ENCODE assay signal across 1 mouse cellular context in the genomic region with DNA sequence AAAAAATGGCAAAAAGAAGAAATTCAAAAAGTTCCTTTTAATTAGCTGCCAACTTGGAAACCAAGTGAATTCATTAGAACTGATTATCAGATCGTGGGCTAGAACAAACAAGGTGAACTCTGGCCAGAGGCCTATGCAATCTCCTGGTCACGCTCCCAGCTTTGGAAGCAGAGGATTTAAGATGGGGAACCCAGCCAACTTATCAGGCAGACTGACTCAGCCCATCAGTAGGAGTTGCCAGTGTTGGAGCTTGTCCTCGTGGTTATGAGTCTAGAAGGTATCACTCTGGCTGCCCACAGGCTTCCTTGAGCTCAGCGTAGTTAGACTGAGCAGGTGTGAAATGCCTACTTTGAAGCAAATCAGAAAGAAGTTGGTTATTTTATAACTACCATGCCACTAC.
TF ChIP-seq lines count a peak whose summit lies in the region.

No protein-coding gene starts in this region.

TF ChIP-seq in MEL, 35 proteins besides CTCF, POLR2A, EP300 and RAD21:
- TF ChIP-seq GATA1 (IDR thresholded peaks at IDR 0.05; ENCODE audit: low read depth, low read length), result peak; percentile 64
- TF ChIP-seq CHD1 (IDR thresholded peaks at IDR 0.05; ENCODE audit: low read depth, low read length), result no peak
- TF ChIP-seq MAFK (IDR thresholded peaks at IDR 0.05; ENCODE audit: borderline replicate concordance, low read depth, low read length), result no peak
- no peak for TF ChIP-seq ZC3H11A (IDR thresholded peaks at IDR 0.05; ENCODE audit: low read depth, low read length)
- TF ChIP-seq SMC3 (IDR thresholded peaks at IDR 0.05; ENCODE audit: low read depth, low read length), result no peak
- TF ChIP-seq ZMIZ1 (IDR thresholded peaks at IDR 0.05; ENCODE audit: low read depth, low read length), result no peak
- TF ChIP-seq CHD2 (IDR thresholded peaks at IDR 0.05; ENCODE audit: low read length), result no peak
- no peak for TF ChIP-seq ELF1 (IDR thresholded peaks at IDR 0.05; ENCODE audit: low read depth, low read length)
- TF ChIP-seq MAZ (IDR thresholded peaks at IDR 0.05; ENCODE audit: low read depth, low read length), result no peak
- peak; percentile 64; the same call in 1 of the 2 replicates for TF ChIP-seq BHLHE40 (IDR thresholded peaks at IDR 0.05; ENCODE audit: borderline replicate concordance, low read depth, low read length)
- peak; percentile 64 for TF ChIP-seq MAX (IDR thresholded peaks at IDR 0.05; ENCODE audit: low read length)
- TF ChIP-seq TCF12 (IDR thresholded peaks at IDR 0.05; ENCODE audit: low read depth, low read length), result no peak
- TF ChIP-seq KAT2A (conservative IDR thresholded peaks at IDR 0.05; ENCODE audit: low read depth, low read length), result no peak
- peak; percentile 71; the same call in 1 of the 2 replicates for TF ChIP-seq MYC (IDR thresholded peaks at IDR 0.05; ENCODE audit: low read depth, low read length)
- TF ChIP-seq POLR2AphosphoS2 (IDR thresholded peaks at IDR 0.05; ENCODE audit: low read length), result no peak
- TF ChIP-seq UBTF (IDR thresholded peaks at IDR 0.05; ENCODE audit: borderline replicate concordance, insufficient read depth, low read depth, low read length), result no peak
- TF ChIP-seq NRF1 (IDR thresholded peaks at IDR 0.05; ENCODE audit: insufficient read depth, low read depth, low read length, poor library complexity, severe bottlenecking), result no peak
- 0 out of 2 replicates have a peak, but pooled peaks have one; percentile 21 for TF ChIP-seq TBP (IDR thresholded peaks at IDR 0.05; ENCODE audit: low read depth, low read length)
- TF ChIP-seq JUND (IDR thresholded peaks at IDR 0.05; ENCODE audit: low read depth, low read length), result no peak
- no peak for TF ChIP-seq NELFE (IDR thresholded peaks at IDR 0.05; ENCODE audit: low read depth, low read length)
- no peak for TF ChIP-seq ZNF384 (IDR thresholded peaks at IDR 0.05; ENCODE audit: low read depth, low read length)
- TF ChIP-seq MXI1 (IDR thresholded peaks at IDR 0.05; ENCODE audit: low read depth, low read length), result peak; percentile 80
- no peak for TF ChIP-seq USF2 (IDR thresholded peaks at IDR 0.05; ENCODE audit: borderline replicate concordance in 1 of 2, insufficient read depth in 1 of 2, low read depth in 1 of 2, low read length in 2 of 2)
- TF ChIP-seq ETS1 (IDR thresholded peaks at IDR 0.05; ENCODE audit: low read depth, low read length), result peak; percentile 50
- no peak for TF ChIP-seq MEF2A (IDR thresholded peaks at IDR 0.05; ENCODE audit: extremely low read depth, insufficient replicate concordance, low read depth, low read length, poor library complexity, severe bottlenecking)
- TF ChIP-seq MYB (IDR thresholded peaks at IDR 0.05; ENCODE audit: low read depth, low read length), result no peak
- peak; percentile 29; the same call in 1 of the 2 replicates for TF ChIP-seq USF1 (IDR thresholded peaks at IDR 0.05; ENCODE audit: low read depth, low read length)
- TF ChIP-seq HCFC1 (IDR thresholded peaks at IDR 0.05; ENCODE audit: low read depth, low read length), result no peak
- no peak for TF ChIP-seq GABPA (IDR thresholded peaks at IDR 0.05; ENCODE audit: low read depth, low read length)
- TF ChIP-seq ZKSCAN1 (IDR thresholded peaks at IDR 0.05; ENCODE audit: low read depth, low read length), result no peak
- TF ChIP-seq TAL1 (IDR thresholded peaks at IDR 0.05; ENCODE audit: low read length), result no peak
- TF ChIP-seq E2F4 (IDR thresholded peaks at IDR 0.05; ENCODE audit: borderline replicate concordance, low read depth, low read length), result no peak
- TF ChIP-seq RCOR1 (IDR thresholded peaks at IDR 0.05; ENCODE audit: low read depth, low read length), result peak; percentile 84
- peak; percentile 30; the same call in 1 of the 2 replicates for TF ChIP-seq SIN3A (IDR thresholded peaks at IDR 0.05; ENCODE audit: low read length)
